24 mouse cellular contexts compared by ENCODE assay signal in genomic region chr4:155643531-155643930, GRCm38 (mm10). TPM values are rescaled to one million over a fixed set of nuclear protein-coding genes. Genes with fewer than 3 reads are reported as not detected.
"Had no signal": no experiment of that assay in that cellular context is flagged by ENCODE, and none has a peak within 500 bp of the region (broad histone marks: within the 10 kb centered on the region; RNA-seq: fewer than 3 reads in every experiment).

No protein-coding gene starts in this region.

- H3K4me1 ChIP-seq: limb, embryonic 12.5 days; liver, embryonic 15.5 days; midbrain, embryonic 10.5 days; neural tube, embryonic 15.5 days had no signal

- H3K4me3 ChIP-seq: layer of hippocampus, adult 2 months; limb, embryonic 12.5 days; liver, embryonic 15.5 days; midbrain, embryonic 10.5 days; myocyte; neural tube, embryonic 15.5 days had no signal

- H3K9me3 ChIP-seq: limb, embryonic 12.5 days; liver, embryonic 15.5 days; midbrain, embryonic 10.5 days; neural tube, embryonic 15.5 days had no signal

- H3K27me3 ChIP-seq: limb, embryonic 12.5 days; liver, embryonic 15.5 days; neural tube, embryonic 15.5 days had no signal

- H3K27ac ChIP-seq: hindbrain, postnatal 0 days; layer of hippocampus, adult 2 months; limb, embryonic 12.5 days; liver, embryonic 15.5 days; midbrain, embryonic 10.5 days; neural tube, embryonic 15.5 days had no signal

- DNase-seq: liver; lung, adult 2 months; lung, postnatal 10 days; lung, postnatal 4 days; midbrain, embryonic 14.5 days; right cerebral cortex, adult 18-20 months; spleen, adult 18-20 months; thymus, adult 2 months; thymus, postnatal 25 days had no signal

- H3K4me2 ChIP-seq: limb, embryonic 12.5 days; liver, embryonic 15.5 days; neural tube, embryonic 15.5 days had no signal

- ATAC-seq: hindbrain, postnatal 0 days had no signal

- H3K9ac ChIP-seq: limb, embryonic 12.5 days; liver, embryonic 15.5 days; neural tube, embryonic 15.5 days had no signal

RNA-seq across cellular contexts. Expression of gene Gm10563, which starts 1.7 kb away (rescaled TPM):
- total RNA-seq: hindbrain, postnatal 0 days; layer of hippocampus, adult 2 months; layer of hippocampus, postnatal 10 days; left cerebral cortex, postnatal 36 days; megakaryocyte, adult 5-6 weeks had no signal
- polyA plus RNA-seq: hindbrain, postnatal 0 days; intestine, embryonic 14.5 days; limb, embryonic 12.5 days; liver, embryonic 15.5 days; lung, adult 2 months; midbrain, embryonic 10.5 days; midbrain, embryonic 14.5 days; myocyte; neural tube, embryonic 11.5 days; neural tube, embryonic 15.5 days; stomach, embryonic 14.5 days; testis, adult 2 months; thymus, adult 2 months; urinary bladder, adult 2 months had no signal
